Mouse (Mus musculus): Measurements from ENCODE around the gene Olfr837. TPM values are rescaled to one million over a fixed set of nuclear protein-coding genes. Genes with fewer than 3 reads are reported as not detected.
"Not testable (repeated sequence)": the region's sequence is repeated elsewhere in the genome, so short reads cannot be mapped to it uniquely, and the experiment has no call there.

Olfr837 gene
- not detected in 2 replicates for polyA plus RNA-seq (2015; fragmentation: Nextera tagmentation; extraction: Ambion mirVana)

- Histone ChIP-seq H3K9me3 (replicated peaks) (no peaks in the 10 kb centered on the region), H3K4me3 (replicated peaks) (no peak within 1 kb of the TSS), H3K36me3 (no peaks in the 10 kb centered on the region), H3K4me1 (replicated peaks) (no peaks in the 10 kb centered on the region), H3K9ac (no peak within 1 kb of the TSS), H3K27me3 (no peaks in the 10 kb centered on the region), H3K27ac (no peak within 1 kb of the TSS), H3K4me2 (no peak within 1 kb of the TSS)
- ATAC-seq (ENCODE audit: low read depth), result no peak
- no peak for DNase-seq
- WGBS (ENCODE audit: insufficient replicate concordance), result 41% methylated on average over 1 of the region's 1 CpGs
These were observed at the start of gene Olfr837 for GRCm38 (mm10) chr9:19136017-19136416. Olfr837 (plus strand) TSS chr9:19136317.

GRCm38 (mm10) chr9:19092889-19093753, 43.0 kb upstream of the Olfr837 start:
- not testable (repeated sequence) for H3K27ac ChIP-seq; DNase-seq; H3K4me3 ChIP-seq (replicated peaks); H3K4me1 ChIP-seq (replicated peaks); H3K36me3 ChIP-seq; ATAC-seq (ENCODE audit: low read depth); H3K9ac ChIP-seq; H3K4me2 ChIP-seq; H3K9me3 ChIP-seq (replicated peaks); H3K27me3 ChIP-seq
- 38% methylated on average over 6 of the region's 6 CpGs for WGBS (ENCODE audit: insufficient replicate concordance)

- Histone ChIP-seq H3K4me1 (replicated peaks) (no peaks in the 10 kb centered on the region), H3K9ac (no peak overlapping the region), H3K4me2 (no peak overlapping the region), H3K9me3 (replicated peaks) (peaks cover 4% of the 10 kb centered on the region; the same call in 1 of the 2 replicates), H3K27me3 (no peaks in the 10 kb centered on the region), H3K36me3 (no peaks in the 10 kb centered on the region), H3K4me3 (replicated peaks) (no peak overlapping the region), H3K27ac (no peak overlapping the region)
- 66% methylated on average over 4 of the region's 4 CpGs for WGBS (ENCODE audit: insufficient replicate concordance)
- ATAC-seq (ENCODE audit: low read depth) (no peak), DNase-seq (no peak)
These were observed 38.8 kb upstream of the Olfr837 start for GRCm38 (mm10) chr9:19097286-19097685.

GRCm38 (mm10) chr9:19120082-19120481, 16.0 kb upstream of the Olfr837 start, which contains the start of gene Olfr836:
Olfr836 (plus strand) TSS chr9:19120382.
- no peak within 1 kb of the TSS for H3K4me2 ChIP-seq
- H3K4me3 ChIP-seq (replicated peaks), result no peak within 1 kb of the TSS
- H3K9ac ChIP-seq, result no peak within 1 kb of the TSS
- DNase-seq (no peak), ATAC-seq (ENCODE audit: low read depth) (no peak)
- no peaks in the 10 kb centered on the region for H3K27me3 ChIP-seq
- no peaks in the 10 kb centered on the region for H3K36me3 ChIP-seq
- H3K9me3 ChIP-seq (replicated peaks), result no peaks in the 10 kb centered on the region
- no peak within 1 kb of the TSS for H3K27ac ChIP-seq
- no peaks in the 10 kb centered on the region for H3K4me1 ChIP-seq (replicated peaks)

- no peaks in the 10 kb centered on the region for H3K4me1 ChIP-seq (replicated peaks)
- H3K27me3 ChIP-seq, result no peaks in the 10 kb centered on the region
- H3K36me3 ChIP-seq, result no peaks in the 10 kb centered on the region
- no peak within 1 kb of the TSS for H3K9ac ChIP-seq
- H3K9me3 ChIP-seq (replicated peaks), result no peaks in the 10 kb centered on the region
- no peak within 1 kb of the TSS for H3K4me3 ChIP-seq (replicated peaks)
- no peak within 1 kb of the TSS for H3K27ac ChIP-seq
- no peak within 1 kb of the TSS for H3K4me2 ChIP-seq
- DNase-seq (no peak), ATAC-seq (ENCODE audit: low read depth) (no peak)
- 59% methylated on average over 1 of the region's 1 CpGs for WGBS (ENCODE audit: insufficient replicate concordance)
These were observed 41.1 kb downstream of the Olfr837 start, which contains the start of gene Olfr839-ps1 for GRCm38 (mm10) chr9:19177212-19177611. Olfr839-ps1 (minus strand) TSS chr9:19177312.

Other genes with a start within 250 kb of the Olfr837 start
- gene Olfr832, start 199.2 kb upstream of the Olfr837 start, polyA plus RNA-seq (2015; fragmentation: Nextera tagmentation; extraction: Ambion mirVana), result not detected in 2 replicates
- gene Olfr834, start 148.3 kb upstream of the Olfr837 start, polyA plus RNA-seq (2015; fragmentation: Nextera tagmentation; extraction: Ambion mirVana), result not detected in 2 replicates
- gene Olfr835, start 103.6 kb upstream of the Olfr837 start, polyA plus RNA-seq (2015; fragmentation: Nextera tagmentation; extraction: Ambion mirVana), result not detected in 2 replicates
- gene Olfr836, start 15.9 kb upstream of the Olfr837 start, polyA plus RNA-seq (2015; fragmentation: Nextera tagmentation; extraction: Ambion mirVana), result not detected in 2 replicates
- not detected in 2 replicates for gene Olfr839-ps1, start 41.0 kb downstream of the Olfr837 start, polyA plus RNA-seq (2015; fragmentation: Nextera tagmentation; extraction: Ambion mirVana)
- gene Olfr843, start 115.7 kb downstream of the Olfr837 start, polyA plus RNA-seq (2015; fragmentation: Nextera tagmentation; extraction: Ambion mirVana), result not detected in 2 replicates
- gene Olfr844, start 180.0 kb downstream of the Olfr837 start, polyA plus RNA-seq (2015; fragmentation: Nextera tagmentation; extraction: Ambion mirVana), result not detected in 2 replicates
- not detected in 2 replicates for gene Olfr845, start 200.1 kb downstream of the Olfr837 start, polyA plus RNA-seq (2015; fragmentation: Nextera tagmentation; extraction: Ambion mirVana)
- not detected in 2 replicates for gene Olfr846, start 227.7 kb downstream of the Olfr837 start, polyA plus RNA-seq (2015; fragmentation: Nextera tagmentation; extraction: Ambion mirVana)
- gene Olfr847, start 242.4 kb downstream of the Olfr837 start, polyA plus RNA-seq (2015; fragmentation: Nextera tagmentation; extraction: Ambion mirVana), result not detected in 2 replicates